ENCODE assay signal across 20 mouse cellular contexts in the genomic region with DNA sequence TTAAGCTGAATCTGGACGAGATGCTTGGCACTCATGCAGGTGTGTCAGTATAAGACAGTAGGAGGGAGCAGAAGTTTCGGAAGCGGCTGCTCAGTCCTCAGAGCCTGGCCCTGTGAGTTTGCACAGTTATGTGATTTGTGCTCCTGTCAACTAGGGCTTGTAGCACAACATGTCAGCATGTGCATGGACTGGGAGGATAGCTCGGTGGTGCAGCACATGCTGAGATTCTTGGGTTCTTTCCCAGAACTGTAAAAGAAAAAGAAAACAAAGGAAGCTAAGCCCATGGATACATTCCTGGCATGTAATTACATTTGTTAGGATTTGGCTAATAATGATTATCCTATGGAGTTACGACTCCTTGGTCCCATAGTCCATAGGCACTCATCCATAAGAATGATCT. TPM values are rescaled to one million over a fixed set of nuclear protein-coding genes. Genes with fewer than 3 reads are reported as not detected.
DNase-seq lines count a peak whose midpoint lies in the region; ATAC-seq and TF ChIP-seq lines count a peak whose summit lies in the region.
"Had no signal": no experiment of that assay in that cellular context is flagged by ENCODE, and none has a peak within 500 bp of the region (broad histone marks: within the 10 kb centered on the region; RNA-seq: fewer than 3 reads in every experiment).

No protein-coding gene starts in this region.

- no peak for DNase-seq in gastrocnemius, adult 2 months
- DNase-seq in gastrocnemius, postnatal 14 days, result no peak
- DNase-seq in hindbrain, postnatal 0 days (ENCODE audit: low spot score), result peak; percentile 37
- peak; percentile 73 for DNase-seq in brain, embryonic 14.5 days (ENCODE audit: low read depth)
- no peak for DNase-seq in forebrain, postnatal 0 days
- no peak for DNase-seq in layer of hippocampus, adult 9-11 months
- DNase-seq: adrenal gland, adult 8-10 months; adrenal gland, postnatal 36 days; cerebellum, adult 11 months; cerebellum, adult 8-10 months; cerebellum, postnatal 14 days; gastrocnemius, postnatal 10 days; heart, postnatal 14 days; kidney, adult 18-20 months had no signal

- intact Hi-C loops in gastrocnemius, adult 2 months (cut with DNase I), result no loop called here
- intact Hi-C loops in gastrocnemius, postnatal 14 days (cut with DNase I; ENCODE audit: low total_unique reads), result no loop called here

- no peak overlapping the region for H3K4me2 ChIP-seq in hindbrain, postnatal 0 days (ENCODE audit: low read depth, low read length)
- H3K4me2 ChIP-seq in hindbrain, embryonic 16.5 days (ENCODE audit: low read length), result no peak overlapping the region
- no peak overlapping the region for H3K4me2 ChIP-seq in forebrain, postnatal 0 days (ENCODE audit: low read depth)
- H3K4me2 ChIP-seq: embryonic facial prominence, embryonic 12.5 days; hindbrain, embryonic 15.5 days; intestine, embryonic 15.5 days; kidney, embryonic 15.5 days had no signal

- no peaks in the 10 kb centered on the region for H3K4me1 ChIP-seq in hindbrain, postnatal 0 days (ENCODE audit: insufficient read depth, low read length)
- H3K4me1 ChIP-seq in hindbrain, embryonic 16.5 days (ENCODE audit: control insufficient read depth, insufficient read depth, low read depth, low read length), result no peaks in the 10 kb centered on the region
- no peaks in the 10 kb centered on the region for H3K4me1 ChIP-seq in forebrain, postnatal 0 days (ENCODE audit: insufficient read depth)
- H3K4me1 ChIP-seq: embryonic facial prominence, embryonic 12.5 days; hindbrain, embryonic 15.5 days; intestine, embryonic 15.5 days had no signal

- 42% methylated on average over 5 of the region's 5 CpGs for WGBS in hindbrain, postnatal 0 days
- 47% methylated on average over 5 of the region's 5 CpGs for WGBS in hindbrain, embryonic 16.5 days
- 43% methylated on average over 5 of the region's 5 CpGs for WGBS in forebrain, postnatal 0 days

- no peak for TF ChIP-seq POLR2A in brain, embryonic 14.5 days (IDR thresholded peaks at IDR 0.05; ENCODE audit: borderline replicate concordance, extremely low read depth, insufficient read depth, insufficient read length, poor library complexity, severe bottlenecking)

- no peak overlapping the region for H3K4me3 ChIP-seq in gastrocnemius, adult 2 months
- H3K4me3 ChIP-seq in hindbrain, postnatal 0 days (ENCODE audit: low read length), result no peak overlapping the region
- no peak overlapping the region for H3K4me3 ChIP-seq in hindbrain, embryonic 16.5 days (ENCODE audit: low read length)
- no peak overlapping the region for H3K4me3 ChIP-seq in forebrain, postnatal 0 days (ENCODE audit: low read depth, low read length)
- H3K4me3 ChIP-seq: embryonic facial prominence, embryonic 12.5 days; hindbrain, embryonic 15.5 days; intestine, embryonic 15.5 days; kidney, embryonic 15.5 days had no signal

- no peaks in the 10 kb centered on the region for H3K27me3 ChIP-seq in hindbrain, postnatal 0 days (ENCODE audit: insufficient read depth, low read length)
- H3K27me3 ChIP-seq in hindbrain, embryonic 16.5 days (replicated peaks; ENCODE audit: control insufficient read depth, insufficient read depth, low read length), result no peaks in the 10 kb centered on the region
- no peaks in the 10 kb centered on the region for H3K27me3 ChIP-seq in forebrain, postnatal 0 days (ENCODE audit: insufficient read depth, low read length)
- H3K27me3 ChIP-seq: embryonic facial prominence, embryonic 12.5 days; hindbrain, embryonic 15.5 days; intestine, embryonic 15.5 days; kidney, embryonic 15.5 days had no signal

- no peak for TF ChIP-seq CTCF in gastrocnemius, adult 2 months (IDR thresholded peaks at IDR 0.05)
- no peak for TF ChIP-seq CTCF in hindbrain, postnatal 0 days (IDR thresholded peaks at IDR 0.05; ENCODE audit: low read depth)
- no peak for TF ChIP-seq CTCF in brain, embryonic 14.5 days (IDR thresholded peaks at IDR 0.05; ENCODE audit: borderline replicate concordance, extremely low read depth, insufficient read depth, insufficient read length)
- TF ChIP-seq CTCF in forebrain, postnatal 0 days (IDR thresholded peaks at IDR 0.05; ENCODE audit: low read depth), result no peak

- H3K36me3 ChIP-seq in hindbrain, postnatal 0 days (ENCODE audit: insufficient read depth, low read length), result peaks cover 65% of the 10 kb centered on the region
- peaks cover 40% of the 10 kb centered on the region for H3K36me3 ChIP-seq in hindbrain, embryonic 16.5 days (ENCODE audit: control insufficient read depth, insufficient read depth, low read length)
- H3K36me3 ChIP-seq in forebrain, postnatal 0 days (ENCODE audit: insufficient read depth), result peaks cover 64% of the 10 kb centered on the region

- H3K27ac ChIP-seq in gastrocnemius, adult 2 months, result peak overlapping the region; percentile 85; the same call in 1 of the 2 replicates
- no peak overlapping the region for H3K27ac ChIP-seq in hindbrain, postnatal 0 days
- no peak overlapping the region for H3K27ac ChIP-seq in hindbrain, embryonic 16.5 days (ENCODE audit: low read depth, low read length)
- H3K27ac ChIP-seq in forebrain, postnatal 0 days (ENCODE audit: low read depth, low read length), result no peak overlapping the region
- H3K27ac ChIP-seq: embryonic facial prominence, embryonic 12.5 days; hindbrain, embryonic 15.5 days; intestine, embryonic 15.5 days; kidney, embryonic 15.5 days had no signal

- no peaks in the 10 kb centered on the region for H3K9me3 ChIP-seq in hindbrain, postnatal 0 days (ENCODE audit: low read length)
- H3K9me3 ChIP-seq in hindbrain, embryonic 16.5 days (ENCODE audit: control insufficient read depth, low read length), result no peaks in the 10 kb centered on the region
- no peaks in the 10 kb centered on the region for H3K9me3 ChIP-seq in forebrain, postnatal 0 days (ENCODE audit: low read length)
- H3K9me3 ChIP-seq: embryonic facial prominence, embryonic 12.5 days; hindbrain, embryonic 15.5 days; intestine, embryonic 15.5 days; kidney, embryonic 15.5 days had no signal

- peak; percentile 75; the same call in 1 of the 2 replicates for ATAC-seq in hindbrain, postnatal 0 days
- ATAC-seq in hindbrain, embryonic 16.5 days, result no peak
- ATAC-seq in forebrain, postnatal 0 days, result peak; percentile 87
- ATAC-seq: intestine, embryonic 15.5 days had no signal

- no peak overlapping the region for H3K9ac ChIP-seq in hindbrain, postnatal 0 days (replicated peaks; ENCODE audit: low read length)
- no peak overlapping the region for H3K9ac ChIP-seq in hindbrain, embryonic 16.5 days (ENCODE audit: low read depth, low read length)
- H3K9ac ChIP-seq in forebrain, postnatal 0 days, result no peak overlapping the region
- H3K9ac ChIP-seq: embryonic facial prominence, embryonic 12.5 days; hindbrain, embryonic 15.5 days; intestine, embryonic 15.5 days; kidney, embryonic 15.5 days had no signal

RNA-seq across cellular contexts. Expression of a gene that starts 25.3 kb away (rescaled TPM):
- 100 to 1,000 TPM; 158 to 193 TPM for total RNA-seq in gastrocnemius, adult 2 months (2021)
- 100 to 1,000 TPM; 131 to 134 TPM for total RNA-seq in gastrocnemius, postnatal 14 days (2021)
- total RNA-seq in hindbrain, postnatal 0 days (2014; rRNA removed), result 67.1 and 73.0 TPM in 2 replicates
- 73.1 and 79.1 TPM in 2 replicates for polyA plus RNA-seq in hindbrain, postnatal 0 days (2015; fragmentation: Nextera tagmentation; extraction: Ambion mirVana)
- 86.6 and 91.6 TPM in 2 replicates for polyA plus RNA-seq in hindbrain, embryonic 16.5 days (2015; fragmentation: Nextera tagmentation; extraction: Ambion mirVana)
- polyA plus RNA-seq in brain, embryonic 14.5 days (2012; rRNA removed), result 76.6 and 84.5 TPM in 2 replicates
- 66.8 and 76.8 TPM in 2 replicates for total RNA-seq in forebrain, postnatal 0 days (2014; rRNA removed)
- polyA plus RNA-seq in forebrain, postnatal 0 days (2015; fragmentation: Nextera tagmentation; extraction: Ambion mirVana), result 49.4 and 62.7 TPM in 2 replicates

RNA-seq across cellular contexts. Expression of a gene that starts 33.4 kb away (rescaled TPM):
- 10 to 100 TPM; 19.5 to 35.2 TPM for total RNA-seq in gastrocnemius, adult 2 months (2021)
- total RNA-seq in gastrocnemius, postnatal 14 days (2021), result 10 to 100 TPM; 39.2 to 60.3 TPM
- total RNA-seq in hindbrain, postnatal 0 days (2014; rRNA removed), result 289 and 309 TPM in 2 replicates
- polyA plus RNA-seq in hindbrain, postnatal 0 days (2015; fragmentation: Nextera tagmentation; extraction: Ambion mirVana), result 503 and 511 TPM in 2 replicates
- 538 and 563 TPM in 2 replicates for polyA plus RNA-seq in hindbrain, embryonic 16.5 days (2015; fragmentation: Nextera tagmentation; extraction: Ambion mirVana)
- 308 and 321 TPM in 2 replicates for polyA plus RNA-seq in brain, embryonic 14.5 days (2012; rRNA removed)
- total RNA-seq in forebrain, postnatal 0 days (2014; rRNA removed), result 265 and 281 TPM in 2 replicates
- 412 and 475 TPM in 2 replicates for polyA plus RNA-seq in forebrain, postnatal 0 days (2015; fragmentation: Nextera tagmentation; extraction: Ambion mirVana)

RNA-seq across cellular contexts. Expression of a gene that starts 46.5 kb away (rescaled TPM):
- 1,000 to 10,000 TPM; 2,819 to 3,581 TPM for total RNA-seq in gastrocnemius, adult 2 months (2021)
- 1,000 to 10,000 TPM; 6,638 to 7,021 TPM for total RNA-seq in gastrocnemius, postnatal 14 days (2021)
- 0.78 and 2.4 TPM in 2 replicates for total RNA-seq in hindbrain, postnatal 0 days (2014; rRNA removed)
- 1.7 and 2.0 TPM in 2 replicates for polyA plus RNA-seq in hindbrain, postnatal 0 days (2015; fragmentation: Nextera tagmentation; extraction: Ambion mirVana)
- 1.5 and 5.5 TPM in 2 replicates for polyA plus RNA-seq in hindbrain, embryonic 16.5 days (2015; fragmentation: Nextera tagmentation; extraction: Ambion mirVana)
- 2.6 and 3.9 TPM in 2 replicates for polyA plus RNA-seq in brain, embryonic 14.5 days (2012; rRNA removed)
- total RNA-seq in forebrain, postnatal 0 days (2014; rRNA removed), result 0.76 and 2.2 TPM in 2 replicates
- 3.3 and 3.5 TPM in 2 replicates for polyA plus RNA-seq in forebrain, postnatal 0 days (2015; fragmentation: Nextera tagmentation; extraction: Ambion mirVana)
- total RNA-seq: hematopoietic stem cell, adult 5-6 weeks had no signal

RNA-seq across cellular contexts. Expression of a gene that starts 46.6 kb away (rescaled TPM):
- total RNA-seq in gastrocnemius, adult 2 months (2021), result 10 to 100 TPM; 62.9 to 80.8 TPM
- 10 to 100 TPM; 88.5 to 95.2 TPM for total RNA-seq in gastrocnemius, postnatal 14 days (2021)
- total RNA-seq in hindbrain, postnatal 0 days (2014; rRNA removed), result 185 and 203 TPM in 2 replicates
- 140 and 144 TPM in 2 replicates for polyA plus RNA-seq in hindbrain, postnatal 0 days (2015; fragmentation: Nextera tagmentation; extraction: Ambion mirVana)
- polyA plus RNA-seq in hindbrain, embryonic 16.5 days (2015; fragmentation: Nextera tagmentation; extraction: Ambion mirVana), result 169 and 173 TPM in 2 replicates
- polyA plus RNA-seq in brain, embryonic 14.5 days (2012; rRNA removed), result 105 and 106 TPM in 2 replicates
- total RNA-seq in forebrain, postnatal 0 days (2014; rRNA removed), result 150 and 161 TPM in 2 replicates
- 130 and 136 TPM in 2 replicates for polyA plus RNA-seq in forebrain, postnatal 0 days (2015; fragmentation: Nextera tagmentation; extraction: Ambion mirVana)

Comparison
In these comparisons a context has a peak if more than half of its experiments do, and no peak if none do; other contexts are left out.
1. DNase-seq: peak in hindbrain, postnatal 0 days (single experiment) and brain, embryonic 14.5 days (single experiment); none in gastrocnemius, adult 2 months (single experiment), gastrocnemius, postnatal 14 days (single experiment), forebrain, postnatal 0 days (single experiment) and layer of hippocampus, adult 9-11 months (single experiment).
2. RNA of a gene that starts 46.5 kb away (total RNA-seq): 6,638 to 7,021 TPM in gastrocnemius, postnatal 14 days and 2,819 to 3,581 TPM in gastrocnemius, adult 2 months; 0.78 to 2.4 TPM in hindbrain, postnatal 0 days and 0.76 to 2.2 TPM in forebrain, postnatal 0 days; every median in the first group is over 100 times any median in the second.